ENCODE assay signal across 8 mouse cellular contexts in genomic region chr13:81691606-81692005, GRCm38 (mm10). TPM values are rescaled to one million over a fixed set of nuclear protein-coding genes. Genes with fewer than 3 reads are reported as not detected.
A peak's percentile ranks its signal among the peaks of the same experiment; 100 is the strongest.
DNase-seq lines count a peak whose midpoint lies in the region; ATAC-seq and TF ChIP-seq lines count a peak whose summit lies in the region.

No protein-coding gene starts in this region.

- no peak overlapping the region for H3K4me2 ChIP-seq in neural tube, embryonic 12.5 days (replicated peaks)
- no peak overlapping the region for H3K4me2 ChIP-seq in neural tube, embryonic 15.5 days
- H3K4me2 ChIP-seq in heart, postnatal 0 days (ENCODE audit: low read depth, low read length): no peak overlapping the region
- H3K4me2 ChIP-seq in liver, embryonic 14.5 days (ENCODE audit: low read depth): peak overlapping the region; percentile 41

- peak; percentile 61; the same call in 1 of the 2 replicates for ATAC-seq in neural tube, embryonic 12.5 days (ENCODE audit: low FRiP score, low read depth)
- no peak for ATAC-seq in neural tube, embryonic 15.5 days (ENCODE audit: low FRiP score)
- peak; percentile 53; the same call in 1 of the 2 replicates for ATAC-seq in heart, postnatal 0 days (ENCODE audit: insufficient read depth, low read depth)
- ATAC-seq in liver, embryonic 14.5 days (ENCODE audit: insufficient read depth): peak; percentile 77

- no peaks in the 10 kb centered on the region for H3K4me1 ChIP-seq in neural tube, embryonic 12.5 days
- H3K4me1 ChIP-seq in neural tube, embryonic 15.5 days: 0 out of 2 replicates have a peak, but pooled peaks cover 2% of the 10 kb centered on the region
- H3K4me1 ChIP-seq in heart, postnatal 0 days (ENCODE audit: control insufficient read depth, insufficient read depth): peaks cover 11% of the 10 kb centered on the region; the same call in 1 of the 2 replicates
- peaks cover 24 to 25% of the 10 kb centered on the region in 2 experiments for H3K4me1 ChIP-seq in liver, embryonic 14.5 days (replicated peaks; ENCODE audit: control insufficient read depth in 2 of 2, insufficient read depth in 2 of 2, low read length in 1 of 2)

- 49% methylated on average over 9 of the region's 9 CpGs for WGBS in neural tube, embryonic 12.5 days
- 47% methylated on average over 9 of the region's 9 CpGs for WGBS in neural tube, embryonic 15.5 days
- 38% methylated on average over 9 of the region's 9 CpGs for WGBS in heart, postnatal 0 days
- WGBS in liver, embryonic 14.5 days (ENCODE audit: insufficient replicate concordance): 24% methylated on average over 9 of the region's 9 CpGs

- no peak overlapping the region for H3K27ac ChIP-seq in neural tube, embryonic 12.5 days
- H3K27ac ChIP-seq in neural tube, embryonic 15.5 days (replicated peaks): no peak overlapping the region
- peak overlapping the region; percentile 62 for H3K27ac ChIP-seq in heart, postnatal 0 days (ENCODE audit: low read depth)
- peak overlapping the region; percentile 53 for H3K27ac ChIP-seq in liver, embryonic 14.5 days

- TF ChIP-seq CTCF in heart, postnatal 0 days (IDR thresholded peaks at IDR 0.05; ENCODE audit: low read depth): no peak
- no peak for TF ChIP-seq CTCF in liver, embryonic 14.5 days (IDR thresholded peaks at IDR 0.05; ENCODE audit: low read depth)

- no peaks in the 10 kb centered on the region for H3K9me3 ChIP-seq in neural tube, embryonic 12.5 days
- H3K9me3 ChIP-seq in neural tube, embryonic 15.5 days (replicated peaks): no peaks in the 10 kb centered on the region
- no peaks in the 10 kb centered on the region for H3K9me3 ChIP-seq in heart, postnatal 0 days (replicated peaks; ENCODE audit: control insufficient read depth, low read length)
- H3K9me3 ChIP-seq in liver, embryonic 14.5 days (ENCODE audit: control insufficient read depth, low read length): no peaks in the 10 kb centered on the region

- no peak overlapping the region for H3K4me3 ChIP-seq in neural tube, embryonic 12.5 days
- no peak overlapping the region for H3K4me3 ChIP-seq in neural tube, embryonic 15.5 days (replicated peaks)
- no peak overlapping the region for H3K4me3 ChIP-seq in heart, postnatal 0 days (ENCODE audit: low read depth, low read length)
- no peak overlapping the region for H3K4me3 ChIP-seq in liver, embryonic 14.5 days (ENCODE audit: insufficient read depth in 1 of 2, low read depth in 2 of 2, low read length in 2 of 2)

- peak; percentile 59 for DNase-seq in c-Kit-positive CD71-positive TER-119-negative erythroid progenitor cells, embryonic 14.5 days (ENCODE audit: low read depth)
- DNase-seq in heart, postnatal 0 days (ENCODE audit: low spot score): peak; percentile 48
- peak; percentile 72 to 75 (median 74) for DNase-seq in liver, embryonic 14.5 days (ENCODE audit: low read depth in 3 of 3, low spot score in 3 of 3)
- DNase-seq in gastrocnemius, postnatal 10 days: no peak
- no peak for DNase-seq in spleen, postnatal 4 days (ENCODE audit: low spot score in 2 of 2)
- no peak for DNase-seq in gastrocnemius, adult 8-10 months (ENCODE audit: low spot score in 2 of 2)

- H3K27me3 ChIP-seq in neural tube, embryonic 12.5 days (replicated peaks): no peaks in the 10 kb centered on the region
- H3K27me3 ChIP-seq in neural tube, embryonic 15.5 days (replicated peaks): no peaks in the 10 kb centered on the region
- H3K27me3 ChIP-seq in heart, postnatal 0 days (ENCODE audit: control insufficient read depth, insufficient read depth, low read length): no peaks in the 10 kb centered on the region
- no peaks in the 10 kb centered on the region for H3K27me3 ChIP-seq in liver, embryonic 14.5 days (ENCODE audit: control insufficient read depth, insufficient read depth, low read length)

- no peaks in the 10 kb centered on the region for H3K36me3 ChIP-seq in neural tube, embryonic 12.5 days
- H3K36me3 ChIP-seq in neural tube, embryonic 15.5 days: peaks cover 5% of the 10 kb centered on the region; the same call in 1 of the 2 replicates
- H3K36me3 ChIP-seq in heart, postnatal 0 days (replicated peaks; ENCODE audit: control insufficient read depth, insufficient read depth, low read length): peaks cover 4% of the 10 kb centered on the region
- H3K36me3 ChIP-seq in liver, embryonic 14.5 days (replicated peaks; ENCODE audit: control insufficient read depth, insufficient read depth, low read depth): no peaks in the 10 kb centered on the region; the same call in 1 of the 2 replicates

- no peak overlapping the region for H3K9ac ChIP-seq in neural tube, embryonic 12.5 days
- no peak overlapping the region for H3K9ac ChIP-seq in neural tube, embryonic 15.5 days (replicated peaks)
- H3K9ac ChIP-seq in heart, postnatal 0 days (replicated peaks; ENCODE audit: low read depth, low read length): no peak overlapping the region
- H3K9ac ChIP-seq in liver, embryonic 14.5 days (replicated peaks): no peak overlapping the region

- TF ChIP-seq EP300 in heart, postnatal 0 days (IDR thresholded peaks at IDR 0.05; ENCODE audit: low read depth): no peak
- TF ChIP-seq EP300 in liver, embryonic 14.5 days (IDR thresholded peaks at IDR 0.05; ENCODE audit: low read depth): peak; percentile 48

RNA-seq across cellular contexts. Expression of gene Polr3g, which starts 19.2 kb away (rescaled TPM):
- polyA plus RNA-seq in neural tube, embryonic 12.5 days (2016; fragmentation: Nextera tagmentation; extraction: Ambion mirVana): 11.3 and 11.4 TPM in 2 replicates
- polyA plus RNA-seq in neural tube, embryonic 15.5 days (2015; fragmentation: Nextera tagmentation; extraction: Ambion mirVana): 8.2 and 8.9 TPM in 2 replicates
- 2.6 and 3.7 TPM in 2 replicates for total RNA-seq in heart, postnatal 0 days (2014; rRNA removed; ENCODE audit: low replicate concordance)
- 4.2 and 5.5 TPM in 2 replicates for polyA plus RNA-seq in heart, postnatal 0 days (2015; fragmentation: Nextera tagmentation; extraction: Ambion mirVana)
- polyA plus RNA-seq in liver, embryonic 14.5 days (2012; rRNA removed): 6.5 and 8.9 TPM in 2 replicates
- polyA plus RNA-seq in liver, embryonic 14.5 days (2014; fragmentation: Nextera tagmentation; extraction: Ambion mirVana): 10.9 and 11.7 TPM in 2 replicates
- 1 to 10 TPM; 1.0 to 1.1 TPM for total RNA-seq in gastrocnemius, postnatal 10 days (2021)
- 1 to 10 TPM; 1.6 to 4.2 (median 3.3) TPM for total RNA-seq in gastrocnemius, adult 8-10 months (2022)

RNA-seq across cellular contexts. Expression of gene Mblac2, which starts 19.5 kb away (rescaled TPM):
- polyA plus RNA-seq in neural tube, embryonic 12.5 days (2016; fragmentation: Nextera tagmentation; extraction: Ambion mirVana): 15.2 and 17.8 TPM in 2 replicates
- polyA plus RNA-seq in neural tube, embryonic 15.5 days (2015; fragmentation: Nextera tagmentation; extraction: Ambion mirVana): 64.8 and 65.6 TPM in 2 replicates
- 1.8 and 4.2 TPM in 2 replicates for total RNA-seq in heart, postnatal 0 days (2014; rRNA removed; ENCODE audit: low replicate concordance)
- polyA plus RNA-seq in heart, postnatal 0 days (2015; fragmentation: Nextera tagmentation; extraction: Ambion mirVana): 5.9 and 7.0 TPM in 2 replicates
- 1.1 and 1.2 TPM in 2 replicates for polyA plus RNA-seq in liver, embryonic 14.5 days (2012; rRNA removed)
- 2.7 and 3.2 TPM in 2 replicates for polyA plus RNA-seq in liver, embryonic 14.5 days (2014; fragmentation: Nextera tagmentation; extraction: Ambion mirVana)
- 1 to 10 TPM; 1.7 to 1.8 TPM for total RNA-seq in gastrocnemius, postnatal 10 days (2021)
- total RNA-seq in gastrocnemius, adult 8-10 months (2022): 1 to 10 TPM; 1.2 to 1.8 (median 1.4) TPM

RNA-seq across cellular contexts. Expression of gene Lysmd3, which starts 34.1 kb away (rescaled TPM):
- polyA plus RNA-seq in neural tube, embryonic 12.5 days (2016; fragmentation: Nextera tagmentation; extraction: Ambion mirVana): 23.2 and 26.6 TPM in 2 replicates
- polyA plus RNA-seq in neural tube, embryonic 15.5 days (2015; fragmentation: Nextera tagmentation; extraction: Ambion mirVana): 17.6 and 18.5 TPM in 2 replicates
- total RNA-seq in heart, postnatal 0 days (2014; rRNA removed; ENCODE audit: low replicate concordance): 23.8 and 62.8 TPM in 2 replicates
- polyA plus RNA-seq in heart, postnatal 0 days (2015; fragmentation: Nextera tagmentation; extraction: Ambion mirVana): 14.9 and 16.3 TPM in 2 replicates
- 4.3 and 6.4 TPM in 2 replicates for polyA plus RNA-seq in liver, embryonic 14.5 days (2012; rRNA removed)
- polyA plus RNA-seq in liver, embryonic 14.5 days (2014; fragmentation: Nextera tagmentation; extraction: Ambion mirVana): 19.0 and 21.5 TPM in 2 replicates
- total RNA-seq in gastrocnemius, postnatal 10 days (2021): 10 to 100 TPM in 1 of 2 experiments, 1 to 10 TPM in 1; 8.4 to 11.0 TPM
- total RNA-seq in gastrocnemius, adult 8-10 months (2022): 1 to 10 TPM; 6.3 to 10.0 (median 6.6) TPM

RNA-seq across cellular contexts. Expression of gene Adgrv1, which starts 58.7 kb away (rescaled TPM):
- polyA plus RNA-seq in neural tube, embryonic 12.5 days (2016; fragmentation: Nextera tagmentation; extraction: Ambion mirVana): 33.7 and 40.8 TPM in 2 replicates
- 7.3 and 9.8 TPM in 2 replicates for polyA plus RNA-seq in neural tube, embryonic 15.5 days (2015; fragmentation: Nextera tagmentation; extraction: Ambion mirVana)
- total RNA-seq in heart, postnatal 0 days (2014; rRNA removed; ENCODE audit: low replicate concordance): 0.54 and 10.5 TPM in 2 replicates
- 0.65 and 0.68 TPM in 2 replicates for polyA plus RNA-seq in heart, postnatal 0 days (2015; fragmentation: Nextera tagmentation; extraction: Ambion mirVana)
- polyA plus RNA-seq in liver, embryonic 14.5 days (2012; rRNA removed): 0.08 and 0.09 TPM in 2 replicates
- polyA plus RNA-seq in liver, embryonic 14.5 days (2014; fragmentation: Nextera tagmentation; extraction: Ambion mirVana): 0.24 and 0.32 TPM in 2 replicates
- under 1 TPM; 0.20 to 0.26 TPM for total RNA-seq in gastrocnemius, postnatal 10 days (2021)
- under 1 TPM in 1 of 4 experiments, not detected in 3; 0.19 TPM for total RNA-seq in gastrocnemius, adult 8-10 months (2022)

Comparison
In these comparisons a context has a peak if more than half of its experiments do, and no peak if none do; other contexts are left out.
1. H3K27ac ChIP-seq: peak in heart, postnatal 0 days (single experiment) and liver, embryonic 14.5 days (single experiment); none in neural tube, embryonic 12.5 days (single experiment) and neural tube, embryonic 15.5 days (single experiment).
2. DNase-seq: peak in c-Kit-positive CD71-positive TER-119-negative erythroid progenitor cells, embryonic 14.5 days (single experiment), heart, postnatal 0 days (single experiment) and liver, embryonic 14.5 days (3 of 3); none in gastrocnemius, postnatal 10 days (single experiment), spleen, postnatal 4 days (0 of 2) and gastrocnemius, adult 8-10 months (0 of 2).